Mouse (Mus musculus) yolk sac, embryonic 10.5 days (tissue): ENCODE measurements around the gene Ndufb10.
A peak's percentile ranks its signal among the peaks of the same experiment; 100 is the strongest.
"Not testable (repeated sequence)": the region's sequence is repeated elsewhere in the genome, so short reads cannot be mapped to it uniquely, and the experiment has no call there.

Source experiments
- DNase-seq: peaks from one replicate; pipeline ENCODE4 v3.0.0-alpha.2; 2017; ENCODE audit warnings: low spot score

The Ndufb10 gene

GRCm38 (mm10) chr17:24733434-24734050 lies 9.3 kb upstream of the Ndufb10 start:
- DNase-seq = no peak

GRCm38 (mm10) chr17:24732233-24732935 lies 8.1 kb upstream of the Ndufb10 start:
- no peak for DNase-seq

GRCm38 (mm10) chr17:24730787-24731186 lies 6.5 kb upstream of the Ndufb10 start:
- DNase-seq = no peak

GRCm38 (mm10) chr17:24729067-24729466 lies 4.8 kb upstream of the Ndufb10 start:
- DNase-seq = no peak

- DNase-seq = no peak
Measured at GRCm38 (mm10) chr17:24728184-24728583, 3.9 kb upstream of the Ndufb10 start.

- no peak for DNase-seq
Measured at GRCm38 (mm10) chr17:24727618-24728017, 3.3 kb upstream of the Ndufb10 start, which contains the start of gene Rpl3l. TSS of gene Rpl3l (plus strand) at chr17:24727820.

- no peak for DNase-seq
Measured at GRCm38 (mm10) chr17:24725637-24726390, 1.5 kb upstream of the Ndufb10 start.

GRCm38 (mm10) chr17:24723881-24724180 lies 447 bp downstream of the Ndufb10 start:
- peak; percentile 45 for DNase-seq

GRCm38 (mm10) chr17:24723122-24723880 lies 977 bp downstream of the Ndufb10 start:
- no peak for DNase-seq

GRCm38 (mm10) chr17:24722220-24722924 lies 1.9 kb downstream of the Ndufb10 start:
- no peak for DNase-seq

- not testable (repeated sequence) for DNase-seq
Measured at GRCm38 (mm10) chr17:24721383-24721955, 2.8 kb downstream of the Ndufb10 start.

- not testable (repeated sequence) for DNase-seq
Measured at GRCm38 (mm10) chr17:24720616-24721015, 3.7 kb downstream of the Ndufb10 start.

GRCm38 (mm10) chr17:24719494-24720222 lies 4.6 kb downstream of the Ndufb10 start:
- DNase-seq = peak; percentile 99

GRCm38 (mm10) chr17:24718938-24719337 lies 5.3 kb downstream of the Ndufb10 start:
- not testable (repeated sequence) for DNase-seq

GRCm38 (mm10) chr17:24717943-24718342 lies 6.3 kb downstream of the Ndufb10 start, which contains the start of the genes Rnf151 and Rps2:
TSS of gene Rnf151 (minus strand) at chr17:24718063.
TSS of gene Rps2 (plus strand) at chr17:24718116.
- DNase-seq = no peak

GRCm38 (mm10) chr17:24716166-24716682 lies 8.1 kb downstream of the Ndufb10 start:
- DNase-seq = no peak

- no peak for DNase-seq
Measured at GRCm38 (mm10) chr17:24715556-24715955, 8.7 kb downstream of the Ndufb10 start.

- DNase-seq = no peak
Measured at GRCm38 (mm10) chr17:24708646-24709045, 15.6 kb downstream of the Ndufb10 start.

- peak; percentile 51 for DNase-seq
Measured at GRCm38 (mm10) chr17:24707801-24708425, 16.4 kb downstream of the Ndufb10 start.
